Mouse (Mus musculus) heart, adult 2 months (tissue): ENCODE measurements around the gene Gstt3.

Experiments
- CTCF ChIP-seq: fragments of 200-600 bp; IDR thresholded peaks from 2 replicates; pipeline ENCODE4 v1.8.1; 2022; ENCODE audit warnings: antibody characterized with exemption, mild to moderate bottlenecking, moderate library complexity
- EP300 ChIP-seq: fragments of 200-500 bp; IDR thresholded peaks from 2 replicates; pipeline ENCODE4 v1.6.1; 2011; ENCODE audit warnings: low read depth, low read length, control low read depth; ENCODE audit not compliant: insufficient read depth
- POLR2A ChIP-seq: fragments of 200-500 bp; IDR thresholded peaks from 2 replicates; pipeline ENCODE4 v1.6.1; 2011; ENCODE audit warnings: mild to moderate bottlenecking, low read depth, low read length, control low read depth; ENCODE audit not compliant: insufficient read depth

DNA sequence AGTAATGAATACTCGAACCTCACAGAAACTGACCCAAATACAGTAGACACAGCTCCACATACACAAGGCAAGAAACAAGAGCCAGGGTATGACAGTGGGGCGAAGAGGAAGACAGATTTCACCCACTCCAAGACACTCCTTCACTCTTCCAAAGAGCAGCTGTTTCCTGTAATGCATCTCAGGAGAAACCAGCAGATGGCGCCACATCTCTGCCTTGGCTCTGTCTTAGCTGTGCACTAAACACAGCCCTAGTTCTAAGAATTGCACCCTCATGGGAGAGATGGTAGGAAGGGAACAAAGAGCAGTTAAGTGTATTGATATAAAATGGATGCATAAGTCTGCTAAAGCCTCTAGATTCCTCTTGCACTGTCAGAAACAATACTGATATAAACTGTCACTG, 37.2 kb downstream of the Gstt3 start:
- TF ChIP-seq POLR2A (no peak), EP300 (peak; percentile 88), CTCF (0 out of 2 replicates have a peak, but pooled peaks have one; percentile 99)
